Mouse (Mus musculus) thymus, postnatal 25 days (tissue): ENCODE data around the gene Grtp1.
A peak's percentile ranks its signal among the peaks of the same experiment; 100 is the strongest.

ENCODE experiments used
- DNase-seq: peaks from one replicate; pipeline ENCODE4 v3.0.0; 2022

Grtp1 gene

GRCm38 (mm10) chr8:13174305-13174704 is 26.1 kb downstream of the Grtp1 start:
- no peak for DNase-seq

- no peak for DNase-seq
Measured at GRCm38 (mm10) chr8:13170510-13170909, 29.9 kb downstream of the Grtp1 start.

- DNase-seq: no peak
Measured at GRCm38 (mm10) chr8:13164361-13164760, 36.1 kb downstream of the Grtp1 start.

- no peak for DNase-seq
Measured at GRCm38 (mm10) chr8:13163563-13163962, 36.9 kb downstream of the Grtp1 start.

- no peak for DNase-seq
Measured at GRCm38 (mm10) chr8:13162098-13162497, 38.3 kb downstream of the Grtp1 start.

- DNase-seq: no peak
Measured at GRCm38 (mm10) chr8:13160691-13161090, 39.7 kb downstream of the Grtp1 start.

- DNase-seq: no peak
Measured at GRCm38 (mm10) chr8:13159377-13159881, 41.0 kb downstream of the Grtp1 start.

GRCm38 (mm10) chr8:13158718-13159376 is 41.6 kb downstream of the Grtp1 start, which contains the start of gene Lamp1:
TSS of gene Lamp1 (plus strand) at chr8:13159161.
- DNase-seq: peak; percentile 95

GRCm38 (mm10) chr8:13156327-13157097 is 43.9 kb downstream of the Grtp1 start:
- no peak for DNase-seq

- no peak for DNase-seq
Measured at GRCm38 (mm10) chr8:13155358-13155757, 45.1 kb downstream of the Grtp1 start.

GRCm38 (mm10) chr8:13154099-13154498 is 46.3 kb downstream of the Grtp1 start:
- no peak for DNase-seq

GRCm38 (mm10) chr8:13150929-13151328 is 49.5 kb downstream of the Grtp1 start:
- DNase-seq: no peak

- DNase-seq: no peak
Measured at GRCm38 (mm10) chr8:13149866-13150265, 50.6 kb downstream of the Grtp1 start.

GRCm38 (mm10) chr8:13149287-13149686 is 51.1 kb downstream of the Grtp1 start:
- DNase-seq: no peak

GRCm38 (mm10) chr8:13148476-13148875 is 51.9 kb downstream of the Grtp1 start:
- no peak for DNase-seq

GRCm38 (mm10) chr8:13141681-13142080 is 58.7 kb downstream of the Grtp1 start:
- no peak for DNase-seq

GRCm38 (mm10) chr8:13139641-13140182 is 60.7 kb downstream of the Grtp1 start:
- no peak for DNase-seq

- DNase-seq: peak; percentile 58
Measured at GRCm38 (mm10) chr8:13132220-13132619, 68.2 kb downstream of the Grtp1 start.

- DNase-seq: no peak
Measured at GRCm38 (mm10) chr8:13124897-13125296, 75.5 kb downstream of the Grtp1 start.

- no peak for DNase-seq
Measured at GRCm38 (mm10) chr8:13122887-13123421, 77.5 kb downstream of the Grtp1 start.
